Mouse (Mus musculus) olfactory bulb, adult 2 months (tissue): ENCODE results near the gene Hdhd3.

Experiments
- CTCF ChIP-seq: fragments of 200-500 bp; IDR thresholded peaks from 2 replicates; pipeline ENCODE4 v1.5.1; 2012; ENCODE audit warnings: low read depth, mild to moderate bottlenecking, low read length, moderate library complexity; ENCODE audit not compliant: insufficient read depth
- POLR2A ChIP-seq: fragments of 200-500 bp; IDR thresholded peaks from 2 replicates; pipeline ENCODE4 v1.6.1; 2012; ENCODE audit warnings: mild to moderate bottlenecking, low read depth, low read length, moderate library complexity; ENCODE audit not compliant: insufficient read depth

- TF ChIP-seq CTCF: no peak
- TF ChIP-seq POLR2A: no peak
Observed at GRCm38 (mm10) chr4:62506798-62507197, 3.5 kb upstream of the Hdhd3 start.
